Comparison of ENCODE assay signal across 17 mouse cellular contexts in genomic region chr4:71446461-71446860, GRCm38 (mm10).
"Had no signal": no experiment of that assay in that cellular context is flagged by ENCODE, and none has a peak within 500 bp of the region (broad histone marks: within the 10 kb centered on the region; RNA-seq: fewer than 3 reads in every experiment).

No protein-coding gene starts in this region.

- DNase-seq: kidney, adult 9 months; kidney, postnatal 14 days; kidney, postnatal 4 days; liver, embryonic 13.5 days; lung, adult 2 months; lung, postnatal 14 days; retina, postnatal 1 day; right cerebral cortex, postnatal 25 days; spleen, adult 18-20 months; thymus, adult 18-20 months; thymus, postnatal 36 days had no signal

- H3K9ac ChIP-seq: liver, embryonic 13.5 days; midbrain, embryonic 12.5 days; midbrain, embryonic 15.5 days; neural tube, embryonic 12.5 days; neural tube, embryonic 15.5 days; stomach, embryonic 15.5 days had no signal

- ATAC-seq: midbrain, embryonic 15.5 days had no signal

- H3K27ac ChIP-seq: liver, embryonic 13.5 days; macrophage; midbrain, embryonic 12.5 days; midbrain, embryonic 15.5 days; neural tube, embryonic 12.5 days; neural tube, embryonic 15.5 days; stomach, embryonic 15.5 days had no signal

- H3K4me1 ChIP-seq: liver, embryonic 13.5 days; midbrain, embryonic 12.5 days; midbrain, embryonic 15.5 days; neural tube, embryonic 12.5 days; neural tube, embryonic 15.5 days; stomach, embryonic 15.5 days had no signal

- H3K4me2 ChIP-seq: liver, embryonic 13.5 days; midbrain, embryonic 12.5 days; midbrain, embryonic 15.5 days; neural tube, embryonic 12.5 days; neural tube, embryonic 15.5 days; stomach, embryonic 15.5 days had no signal

- H3K36me3 ChIP-seq: liver, embryonic 13.5 days; midbrain, embryonic 12.5 days; midbrain, embryonic 15.5 days; neural tube, embryonic 12.5 days; neural tube, embryonic 15.5 days; stomach, embryonic 15.5 days had no signal

- H3K9me3 ChIP-seq: liver, embryonic 13.5 days; midbrain, embryonic 12.5 days; midbrain, embryonic 15.5 days; neural tube, embryonic 12.5 days; neural tube, embryonic 15.5 days; stomach, embryonic 15.5 days had no signal

- H3K4me3 ChIP-seq: liver, embryonic 13.5 days; midbrain, embryonic 12.5 days; midbrain, embryonic 15.5 days; neural tube, embryonic 12.5 days; neural tube, embryonic 15.5 days; stomach, embryonic 15.5 days had no signal

- H3K27me3 ChIP-seq: liver, embryonic 13.5 days; midbrain, embryonic 12.5 days; midbrain, embryonic 15.5 days; neural tube, embryonic 12.5 days; neural tube, embryonic 15.5 days; stomach, embryonic 15.5 days had no signal
